Mouse (Mus musculus) midbrain, postnatal 0 days (tissue): Measurements from ENCODE around the gene Lrrc8d. TPM values are rescaled to one million over a fixed set of nuclear protein-coding genes. Genes with fewer than 3 reads are reported as not detected.
A peak's percentile ranks its signal among the peaks of the same experiment; 100 is the strongest.
"Not testable (repeated sequence)": the region's sequence is repeated elsewhere in the genome, so short reads cannot be mapped to it uniquely, and the experiment has no call there.

ENCODE experiments used
- ATAC-seq: fragments of 200-750 bp; cut with Nextera tagmentation; 2 replicates; pipeline ENCODE4 v1.8.0; 2017; ENCODE audit warnings: moderate number of reproducible peaks, mild to moderate bottlenecking, moderate TSS enrichment, moderate library complexity; ENCODE audit not compliant: low FRiP score
- DNase-seq: peaks from one replicate; pipeline ENCODE4 v3.0.0-alpha.2; 2015; ENCODE audit warnings: low spot score
- H3K27ac ChIP-seq: fragments of 300-500 bp; sonication (generic); 2 replicates; pipeline ENCODE4 v1.5.1; 2014; ENCODE audit warnings: low read depth, mild to moderate bottlenecking, low read length, mixed read lengths
- H3K27me3 ChIP-seq: fragments of 300-500 bp; sonication (generic); 2 replicates; pipeline ENCODE4 v1.6.1; 2014; ENCODE audit warnings: low read length, control low read depth, mixed read lengths; ENCODE audit not compliant: insufficient read depth
- H3K36me3 ChIP-seq: fragments of 300-500 bp; sonication (generic); 2 replicates; pipeline ENCODE4 v1.6.1; 2014; ENCODE audit warnings: low read length, control low read depth, mixed read lengths; ENCODE audit not compliant: insufficient read depth
- H3K4me1 ChIP-seq: fragments of 300-500 bp; sonication (generic); 2 replicates; pipeline ENCODE4 v1.6.1; 2014; ENCODE audit warnings: mild to moderate bottlenecking, control low read depth, antibody characterized with exemption, low read length, mixed read lengths; ENCODE audit not compliant: insufficient read depth
- H3K4me2 ChIP-seq: fragments of 300-500 bp; sonication (generic); 2 replicates; pipeline ENCODE4 v1.6.1; 2014; ENCODE audit warnings: low read depth, mild to moderate bottlenecking, low read length, mixed read lengths; ENCODE audit not compliant: poor library complexity, severe bottlenecking
- H3K4me3 ChIP-seq: fragments of 300-500 bp; sonication (generic); 2 replicates; pipeline ENCODE4 v1.5.1; 2014; ENCODE audit warnings: low read depth, mild to moderate bottlenecking, low read length, moderate library complexity
- H3K9ac ChIP-seq: fragments of 300-500 bp; sonication (generic); replicated peaks from 2 replicates; pipeline ENCODE4 v1.6.1; 2014; ENCODE audit warnings: mild to moderate bottlenecking, low read length, moderate library complexity, mixed read lengths; ENCODE audit not compliant: poor library complexity, severe bottlenecking
- H3K9me3 ChIP-seq: fragments of 300-500 bp; sonication (generic); 2 replicates; pipeline ENCODE4 v1.6.1; 2016; ENCODE audit warnings: low read length, control low read depth
- CTCF ChIP-seq: IDR thresholded peaks from 2 replicates; pipeline ENCODE4 v1.5.1; 2016; ENCODE audit warnings: antibody characterized with exemption, mild to moderate bottlenecking
- WGBS: fragments of 180-500 bp; shearing (Covaris S2); extraction: QIAGEN DNeasy Blood & Tissue Kit; methylation state at CpG from one replicate; pipeline ENCODE4 v1.1.7; 2014; 5-methylcytosine and 5-hydroxymethylcytosine counted together
- polyA plus RNA-seq: library from polyadenylated mRNA; unstranded; fragments of >200 nt; fragmentation: Nextera tagmentation; extraction: Ambion mirVana; gene quantifications from 2 replicates; pipeline ENCODE4 v1.2.1, GENCODE M21; 2015
- total RNA-seq: library from RNA; depleted of rRNA; stranded (reverse); fragments of >200 nt; gene quantifications from 2 replicates; pipeline ENCODE4 v1.2.3, GENCODE M21; 2014

Lrrc8d gene
- total and polyA plus RNA-seq, 2 experiments from 2014 or later = 18.5 to 30.4 TPM

- Histone ChIP-seq H3K9ac (no peak overlapping the region), H3K4me1 (no peaks in the 10 kb centered on the region), H3K4me2 (no peak overlapping the region), H3K9me3 (no peaks in the 10 kb centered on the region), H3K4me3 (no peak overlapping the region), H3K27ac (no peak overlapping the region), H3K36me3 (no peaks in the 10 kb centered on the region), H3K27me3 (no peaks in the 10 kb centered on the region)
- no peak for TF ChIP-seq CTCF
- WGBS = 89% methylated on average over 10 of the region's 10 CpGs
- no peak for ATAC-seq
- DNase-seq = no peak
These were observed 160.7 kb downstream of the Lrrc8d start for GRCm38 (mm10) chr5:105860461-105860835.

- Histone ChIP-seq H3K4me2 (no peak overlapping the region), H3K4me1 (no peaks in the 10 kb centered on the region), H3K4me3 (no peak overlapping the region), H3K9me3 (no peaks in the 10 kb centered on the region), H3K9ac (no peak overlapping the region), H3K27me3 (no peaks in the 10 kb centered on the region), H3K36me3 (no peaks in the 10 kb centered on the region), H3K27ac (no peak overlapping the region)
- WGBS = 94% methylated on average over 5 of the region's 5 CpGs
- no peak for DNase-seq
- TF ChIP-seq CTCF = no peak
- no peak for ATAC-seq
These were observed 161.8 kb downstream of the Lrrc8d start for GRCm38 (mm10) chr5:105861616-105862015.

GRCm38 (mm10) chr5:105865110-105865628 lies 165.4 kb downstream of the Lrrc8d start:
- H3K36me3 ChIP-seq, H3K4me3 ChIP-seq, H3K4me2 ChIP-seq, DNase-seq, H3K4me1 ChIP-seq, H3K9ac ChIP-seq, ATAC-seq, H3K27me3 ChIP-seq, H3K9me3 ChIP-seq, H3K27ac ChIP-seq: not testable (repeated sequence)
- WGBS = 60% methylated on average over 5 of the region's 5 CpGs

- no peak for DNase-seq
These were observed 167.7 kb downstream of the Lrrc8d start for GRCm38 (mm10) chr5:105867427-105867826.

DNA sequence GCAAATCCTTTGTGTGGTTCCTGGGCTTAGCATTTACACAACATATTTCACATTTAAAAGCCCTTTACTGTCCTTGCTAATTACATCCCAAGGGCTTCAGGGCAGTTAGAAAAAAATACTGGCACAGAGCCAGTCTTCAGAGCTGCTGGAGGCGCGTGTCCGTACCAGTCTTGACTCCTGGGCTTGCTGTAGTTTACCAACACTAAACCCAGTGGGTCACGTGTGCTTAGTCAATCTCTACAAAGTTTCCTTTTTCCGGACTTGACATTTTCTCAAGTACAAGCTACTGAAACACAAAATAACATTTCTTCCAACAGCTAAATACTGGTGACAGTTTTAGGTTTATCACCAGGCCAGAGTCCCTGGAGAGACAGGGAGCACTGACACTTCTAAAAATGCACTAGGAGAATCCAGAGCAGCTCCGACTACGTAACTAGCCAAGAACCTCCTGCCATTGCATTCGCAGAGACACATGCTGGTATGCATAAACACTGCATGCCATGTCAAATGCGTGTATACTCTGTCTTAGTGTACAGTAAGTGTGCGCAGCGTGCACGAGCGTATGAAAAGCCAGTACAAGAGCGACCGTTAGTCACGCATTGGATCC lies 168.2 kb downstream of the Lrrc8d start:
- peak; percentile 66 for DNase-seq
- H3K4me1 ChIP-seq = no peaks in the 10 kb centered on the region
- no peak overlapping the region for H3K4me2 ChIP-seq
- no peak for TF ChIP-seq CTCF
- no peak overlapping the region for H3K9ac ChIP-seq
- no peaks in the 10 kb centered on the region for H3K27me3 ChIP-seq
- 68% methylated on average over 16 of the region's 16 CpGs for WGBS
- H3K9me3 ChIP-seq = no peaks in the 10 kb centered on the region
- H3K4me3 ChIP-seq = no peak overlapping the region
- H3K27ac ChIP-seq = no peak overlapping the region
- ATAC-seq = no peak
- H3K36me3 ChIP-seq = no peaks in the 10 kb centered on the region

More at GRCm38 (mm10) chr5:105867427-105867826, 167.7 kb downstream of the Lrrc8d start:
- Histone ChIP-seq H3K27me3 (no peaks in the 10 kb centered on the region), H3K9ac (no peak overlapping the region), H3K4me1 (no peaks in the 10 kb centered on the region), H3K27ac (no peak overlapping the region), H3K36me3 (no peaks in the 10 kb centered on the region), H3K4me3 (no peak overlapping the region), H3K4me2 (no peak overlapping the region), H3K9me3 (no peaks in the 10 kb centered on the region)
- 32% methylated on average over 4 of the region's 4 CpGs for WGBS
- no peak for ATAC-seq
- no peak for TF ChIP-seq CTCF

- peak; percentile 99 for TF ChIP-seq CTCF
- H3K36me3 ChIP-seq = no peaks in the 10 kb centered on the region
- ATAC-seq (0 out of 2 replicates have a peak, but pooled peaks have one; percentile 44), DNase-seq (peak; percentile 91)
- H3K27ac ChIP-seq = no peak overlapping the region
- H3K9me3 ChIP-seq = no peaks in the 10 kb centered on the region
- no peak overlapping the region for H3K9ac ChIP-seq
- WGBS = 20% methylated on average over 3 of the region's 3 CpGs
- H3K4me3 ChIP-seq = no peak overlapping the region
- H3K4me2 ChIP-seq = no peak overlapping the region
- no peaks in the 10 kb centered on the region for H3K4me1 ChIP-seq
- H3K27me3 ChIP-seq = no peaks in the 10 kb centered on the region
These were observed 168.8 kb downstream of the Lrrc8d start for GRCm38 (mm10) chr5:105868593-105868992.
